ENCODE assay signal across 8 mouse cellular contexts in the genomic region with DNA sequence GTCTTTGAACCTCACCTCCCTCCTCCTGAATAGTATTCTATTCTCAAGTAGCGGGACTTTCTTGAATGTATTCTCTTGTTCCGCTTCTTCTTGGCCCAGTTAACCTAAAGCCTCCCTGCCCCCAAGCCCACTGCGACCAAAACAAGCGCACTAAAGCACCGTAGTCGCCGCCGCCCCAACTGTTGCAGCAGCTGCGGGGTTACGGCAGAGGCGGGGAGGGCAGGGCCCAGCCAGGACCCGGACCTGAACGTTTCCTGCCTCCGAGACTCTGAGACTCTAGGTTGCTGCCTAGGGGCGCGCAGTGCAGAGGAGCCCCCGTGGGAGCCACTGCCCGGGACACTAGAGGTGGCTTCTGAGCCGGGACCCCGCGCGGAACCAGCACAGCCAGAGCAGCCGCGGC. TPM values are rescaled to one million over a fixed set of nuclear protein-coding genes. Genes with fewer than 3 reads are reported as not detected.
DNase-seq lines count a peak whose midpoint lies in the region; ATAC-seq and TF ChIP-seq lines count a peak whose summit lies in the region.

No protein-coding gene starts in this region.

- H3K9ac ChIP-seq in stomach, postnatal 0 days (ENCODE audit: low read length) = peak overlapping the region; percentile 35; the same call in 1 of the 2 replicates

- peak; percentile 15 for DNase-seq in left cerebral cortex, postnatal 4 days
- DNase-seq in left cerebral cortex, adult 11 months (ENCODE audit: low spot score) = no peak
- peak; percentile 53 to 59 for DNase-seq in cerebellum, postnatal 14 days
- DNase-seq in hindbrain, embryonic 10.5 days (ENCODE audit: low spot score) = no peak
- no peak for DNase-seq in stomach, postnatal 0 days (ENCODE audit: low spot score)
- DNase-seq in embryo, embryonic 11 days = no peak
- DNase-seq in frontal cortex, postnatal 36 days (ENCODE audit: low spot score in 2 of 2) = no peak

- H3K36me3 ChIP-seq in hindbrain, embryonic 10.5 days = no peaks in the 10 kb centered on the region
- H3K36me3 ChIP-seq in megakaryocyte, embryonic 14.5 days (replicated peaks; ENCODE audit: low read length) = no peaks in the 10 kb centered on the region
- H3K36me3 ChIP-seq in stomach, postnatal 0 days (ENCODE audit: control insufficient read depth, insufficient read depth, low read length) = no peaks in the 10 kb centered on the region

- TF ChIP-seq CTCF in stomach, postnatal 0 days (IDR thresholded peaks at IDR 0.05; ENCODE audit: low read depth) = no peak

- no peak for TF ChIP-seq EP300 in stomach, postnatal 0 days (optimal IDR thresholded peaks at IDR 0.05)

- 12% methylated on average over 24 of the region's 24 CpGs for WGBS in hindbrain, embryonic 10.5 days
- whole genome bisulfite sequencing in stomach, postnatal 0 days = 10% methylated on average over 24 of the region's 24 CpGs

- H3K27ac ChIP-seq in hindbrain, embryonic 10.5 days = no peak overlapping the region
- no peak overlapping the region for H3K27ac ChIP-seq in stomach, postnatal 0 days (replicated peaks)

- peaks cover 11% of the 10 kb centered on the region; the same call in 1 of the 2 replicates for H3K4me1 ChIP-seq in hindbrain, embryonic 10.5 days (replicated peaks)
- peaks cover 6% of the 10 kb centered on the region; the same call in 1 of the 2 replicates for H3K4me1 ChIP-seq in megakaryocyte, embryonic 14.5 days
- H3K4me1 ChIP-seq in stomach, postnatal 0 days (replicated peaks; ENCODE audit: control insufficient read depth, insufficient read depth) = no peaks in the 10 kb centered on the region

- no peak for ATAC-seq in stomach, postnatal 0 days (ENCODE audit: low FRiP score, low TSS enrichment)

- H3K4me2 ChIP-seq in stomach, postnatal 0 days (replicated peaks; ENCODE audit: low read depth) = peak overlapping the region; percentile 60

- H3K4me3 ChIP-seq in hindbrain, embryonic 10.5 days = peak overlapping the region; percentile 59
- peak overlapping the region; percentile 71 for H3K4me3 ChIP-seq in megakaryocyte, embryonic 14.5 days (replicated peaks)
- peak overlapping the region; percentile 43 for H3K4me3 ChIP-seq in stomach, postnatal 0 days (ENCODE audit: low read depth, low read length)

- 0 out of 2 replicates have a peak, but pooled peaks cover 4% of the 10 kb centered on the region for H3K9me3 ChIP-seq in hindbrain, embryonic 10.5 days
- H3K9me3 ChIP-seq in megakaryocyte, embryonic 14.5 days = peaks cover 15% of the 10 kb centered on the region
- no peaks in the 10 kb centered on the region for H3K9me3 ChIP-seq in stomach, postnatal 0 days (ENCODE audit: control insufficient read depth, low read length)

- intact Hi-C loops in left cerebral cortex, postnatal 4 days (cut with DNase I) = loop anchor here (10.0 kb wide), 2 partner anchors 1682 to 1832 kb away; no protein-coding TSS in a partner anchor

- peaks cover 61% of the 10 kb centered on the region for H3K27me3 ChIP-seq in hindbrain, embryonic 10.5 days (ENCODE audit: insufficient read depth, poor library complexity, severe bottlenecking)
- peaks cover 50% of the 10 kb centered on the region for H3K27me3 ChIP-seq in megakaryocyte, embryonic 14.5 days (replicated peaks)
- no peaks in the 10 kb centered on the region for H3K27me3 ChIP-seq in stomach, postnatal 0 days (ENCODE audit: control insufficient read depth, insufficient read depth, low read length)

RNA-seq across cellular contexts. Expression of a gene that starts 1.1 kb away (rescaled TPM):
- total RNA-seq in left cerebral cortex, postnatal 4 days (2021) = 10 to 100 TPM; 19.9 to 24.1 TPM
- polyA plus RNA-seq in hindbrain, embryonic 10.5 days (2016; fragmentation: Nextera tagmentation; extraction: Ambion mirVana) = 0.22 and 0.59 TPM in 2 replicates
- not detected in 2 replicates for polyA plus RNA-seq in megakaryocyte, embryonic 14.5 days (2012; ENCODE audit: insufficient read depth, low replicate concordance)
- 1.8 and 2.0 TPM in 2 replicates for polyA plus RNA-seq in stomach, postnatal 0 days (2015; fragmentation: Nextera tagmentation; extraction: Ambion mirVana)

RNA-seq across cellular contexts. Expression of a gene that starts 2.0 kb away (rescaled TPM):
- total RNA-seq in left cerebral cortex, postnatal 4 days (2021) = 1 to 10 TPM in 1 of 2 experiments, not detected in 1; 1.2 TPM
- not detected in 2 replicates for polyA plus RNA-seq in hindbrain, embryonic 10.5 days (2016; fragmentation: Nextera tagmentation; extraction: Ambion mirVana)
- polyA plus RNA-seq in megakaryocyte, embryonic 14.5 days (2012; ENCODE audit: insufficient read depth, low replicate concordance) = not detected in 2 replicates
- not detected in 2 replicates for polyA plus RNA-seq in stomach, postnatal 0 days (2015; fragmentation: Nextera tagmentation; extraction: Ambion mirVana)

Comparison
In these comparisons a context has a peak if more than half of its experiments do, and no peak if none do; other contexts are left out.
1. DNase-seq: peak in left cerebral cortex, postnatal 4 days (single experiment) and cerebellum, postnatal 14 days (2 of 2); none in left cerebral cortex, adult 11 months (single experiment), hindbrain, embryonic 10.5 days (single experiment), stomach, postnatal 0 days (single experiment), embryo, embryonic 11 days (single experiment) and frontal cortex, postnatal 36 days (0 of 2).
2. Peak in every context shown above with its lines, with median percentiles within 50 percentile points of each other: H3K4me3 ChIP-seq.